Mouse (Mus musculus) intestine, postnatal 0 days (tissue): ENCODE measurements at regions not wholly inside any gene's neighbourhood (a gene's known extent, or its start where the extent isn't known, plus 50 kb on each side); places are given as distances from the start of the nearest gene placed in this dataset.

Source experiments
- ATAC-seq: fragments of 200-750 bp; cut with Nextera tagmentation; 2 replicates; pipeline ENCODE4 v1.8.0; 2017; ENCODE audit warnings: mild to moderate bottlenecking, moderate TSS enrichment, moderate library complexity
- H3K27ac ChIP-seq: fragments of 300-500 bp; sonication (generic); 2 replicates; pipeline ENCODE4 v1.5.1; 2014; ENCODE audit warnings: mild to moderate bottlenecking, low read depth, low read length, moderate library complexity
- H3K27me3 ChIP-seq: fragments of 300-500 bp; sonication (generic); replicated peaks from 2 replicates; pipeline ENCODE4 v1.6.1; 2014; ENCODE audit warnings: low read length, mixed read lengths; ENCODE audit not compliant: control insufficient read depth, insufficient read depth
- H3K36me3 ChIP-seq: fragments of 300-500 bp; sonication (generic); 2 replicates; pipeline ENCODE4 v1.6.1; 2014; ENCODE audit warnings: mild to moderate bottlenecking, moderate library complexity; ENCODE audit not compliant: control insufficient read depth, insufficient read depth
- H3K4me1 ChIP-seq: fragments of 300-500 bp; sonication (generic); replicated peaks from 2 replicates; pipeline ENCODE4 v1.6.1; 2014; ENCODE audit warnings: antibody characterized with exemption, low read length, mixed read lengths; ENCODE audit not compliant: control insufficient read depth, insufficient read depth
- H3K4me2 ChIP-seq: fragments of 300-500 bp; sonication (generic); replicated peaks from 2 replicates; pipeline ENCODE4 v1.6.1; 2014; ENCODE audit warnings: low read depth, mild to moderate bottlenecking, moderate library complexity
- H3K4me3 ChIP-seq: fragments of 300-500 bp; sonication (generic); 2 replicates; pipeline ENCODE4 v1.5.1; 2014; ENCODE audit warnings: low read depth, low read length
- H3K9ac ChIP-seq: fragments of 300-500 bp; sonication (generic); 2 replicates; pipeline ENCODE4 v1.6.1; 2014; ENCODE audit warnings: mild to moderate bottlenecking, low read depth, low read length
- H3K9me3 ChIP-seq: fragments of 300-500 bp; sonication (generic); 2 replicates; pipeline ENCODE4 v1.6.1; 2016; ENCODE audit warnings: mixed run types; ENCODE audit not compliant: control insufficient read depth
- CTCF ChIP-seq: sonication (generic); IDR thresholded peaks from 2 replicates; pipeline ENCODE4 v1.5.1; 2016; ENCODE audit warnings: low read depth, mild to moderate bottlenecking, control low read depth, antibody characterized with exemption, moderate library complexity
- WGBS: fragments of 180-500 bp; shearing (Covaris S2); extraction: QIAGEN DNeasy Blood & Tissue Kit; methylation state at CpG from one replicate; pipeline ENCODE4 v1.1.7; 2014; 5-methylcytosine and 5-hydroxymethylcytosine counted together

- Histone ChIP-seq H3K4me1 (no peaks in the 10 kb centered on the region), H3K9ac (no peak overlapping the region), H3K27ac (no peak overlapping the region), H3K36me3 (no peaks in the 10 kb centered on the region), H3K4me2 (no peak overlapping the region), H3K4me3 (no peak overlapping the region), H3K9me3 (no peaks in the 10 kb centered on the region), H3K27me3 (no peaks in the 10 kb centered on the region)
- 48% methylated on average over 6 of the region's 6 CpGs for WGBS
- no peak for ATAC-seq
- TF ChIP-seq CTCF, result no peak
Observed at GRCm38 (mm10) chr3:119938425-119938824, 154.2 kb upstream of the Ptbp2 start.

DNA sequence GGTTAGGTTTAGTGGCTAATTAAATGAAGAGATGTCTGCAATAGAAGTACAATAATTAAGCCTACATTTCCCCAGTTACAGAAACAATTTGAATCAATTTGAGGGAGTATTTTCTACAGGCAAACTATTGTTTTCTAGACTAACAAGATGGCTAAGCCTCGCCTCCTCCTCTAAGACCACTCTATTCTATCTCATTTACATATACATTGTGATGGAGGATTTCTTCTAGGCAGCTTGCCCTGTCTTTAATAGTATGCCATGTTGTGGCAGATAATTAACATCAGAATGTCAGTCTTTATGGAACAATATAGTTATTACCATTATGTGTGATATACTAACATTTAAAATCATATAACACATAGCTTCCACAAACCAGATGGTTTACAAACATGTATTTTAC lies 152.3 kb upstream of the Ptbp2 start:
- no peaks in the 10 kb centered on the region for H3K4me1 ChIP-seq
- no peaks in the 10 kb centered on the region for H3K36me3 ChIP-seq
- no peak overlapping the region for H3K4me2 ChIP-seq
- no peaks in the 10 kb centered on the region for H3K27me3 ChIP-seq
- no peaks in the 10 kb centered on the region for H3K9me3 ChIP-seq
- TF ChIP-seq CTCF, result no peak
- H3K27ac ChIP-seq, result no peak overlapping the region
- H3K4me3 ChIP-seq, result no peak overlapping the region
- no peak overlapping the region for H3K9ac ChIP-seq
- WGBS, result 90% methylated on average over 1 of the region's 1 CpGs
- no peak for ATAC-seq

- Histone ChIP-seq H3K4me3 (no peak overlapping the region), H3K9ac (no peak overlapping the region), H3K36me3 (no peaks in the 10 kb centered on the region), H3K4me2 (no peak overlapping the region), H3K4me1 (no peaks in the 10 kb centered on the region), H3K27ac (no peak overlapping the region), H3K9me3 (no peaks in the 10 kb centered on the region), H3K27me3 (no peaks in the 10 kb centered on the region)
- TF ChIP-seq CTCF, result no peak
- WGBS, result 46% methylated on average over 5 of the region's 5 CpGs
- no peak for ATAC-seq
Observed at GRCm38 (mm10) chr3:119933049-119933511, 148.8 kb upstream of the Ptbp2 start.

DNA sequence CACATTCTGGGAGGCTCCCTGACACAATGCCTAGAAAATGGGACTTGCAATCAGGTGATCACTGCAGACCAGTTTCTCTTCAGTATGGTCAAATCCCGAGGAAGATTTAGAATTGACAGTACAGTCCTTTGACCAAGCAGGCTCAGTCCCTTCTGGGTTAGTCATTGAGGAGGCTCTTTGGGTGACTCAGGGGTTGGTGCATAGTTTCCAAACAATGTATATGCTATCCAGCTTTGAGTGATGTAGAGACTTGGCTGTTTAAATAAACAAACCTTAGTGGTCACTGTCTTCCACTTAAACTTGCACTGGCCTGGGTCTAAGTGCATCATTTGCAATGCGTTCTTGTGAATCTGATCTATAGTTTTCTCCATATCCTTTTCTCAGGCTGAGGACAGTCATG lies 144.0 kb upstream of the Ptbp2 start:
- Histone ChIP-seq H3K9me3 (no peaks in the 10 kb centered on the region), H3K4me3 (no peak overlapping the region), H3K4me1 (no peaks in the 10 kb centered on the region), H3K4me2 (no peak overlapping the region), H3K27me3 (no peaks in the 10 kb centered on the region), H3K36me3 (no peaks in the 10 kb centered on the region), H3K27ac (no peak overlapping the region), H3K9ac (no peak overlapping the region)
- TF ChIP-seq CTCF, result no peak
- no peak for ATAC-seq
- 72% methylated on average over 2 of the region's 2 CpGs for WGBS

DNA sequence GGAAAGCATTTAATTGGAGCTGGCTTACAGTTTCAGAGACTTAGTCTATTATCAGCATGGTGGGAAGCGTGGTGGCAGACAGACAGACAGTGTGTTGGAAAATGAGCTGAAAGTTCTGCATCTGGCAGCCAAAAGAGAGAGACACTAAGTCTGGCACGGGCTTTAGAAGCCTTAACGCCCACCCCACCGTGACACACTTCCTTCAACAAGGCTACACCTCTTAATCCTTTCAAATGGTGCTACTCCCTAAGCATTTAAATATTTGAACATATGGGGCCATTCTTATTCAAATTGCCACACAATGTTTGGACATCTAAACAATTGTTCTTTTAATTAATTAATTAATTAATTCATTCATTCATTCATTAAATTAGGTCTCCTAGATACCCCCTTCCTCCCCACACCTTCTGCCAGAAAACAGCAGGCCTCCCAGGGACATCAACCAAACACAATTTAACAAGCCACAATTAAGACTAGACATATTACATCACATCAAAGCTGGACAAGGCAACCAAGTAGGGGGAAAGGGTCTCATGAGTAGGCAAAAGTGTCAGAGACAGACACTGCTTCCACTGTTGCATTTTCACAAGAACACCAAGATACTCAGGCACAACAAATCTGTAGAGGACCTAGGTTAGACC lies 135.4 kb upstream of the Ptbp2 start:
- Histone ChIP-seq H3K27me3 (no peaks in the 10 kb centered on the region), H3K9ac (no peak overlapping the region), H3K4me2 (no peak overlapping the region), H3K36me3 (no peaks in the 10 kb centered on the region), H3K4me1 (no peaks in the 10 kb centered on the region), H3K9me3 (no peaks in the 10 kb centered on the region), H3K27ac (no peak overlapping the region), H3K4me3 (no peak overlapping the region)
- no peak for ATAC-seq
- 82% methylated on average over 4 of the region's 4 CpGs for WGBS
- no peak for TF ChIP-seq CTCF

DNA sequence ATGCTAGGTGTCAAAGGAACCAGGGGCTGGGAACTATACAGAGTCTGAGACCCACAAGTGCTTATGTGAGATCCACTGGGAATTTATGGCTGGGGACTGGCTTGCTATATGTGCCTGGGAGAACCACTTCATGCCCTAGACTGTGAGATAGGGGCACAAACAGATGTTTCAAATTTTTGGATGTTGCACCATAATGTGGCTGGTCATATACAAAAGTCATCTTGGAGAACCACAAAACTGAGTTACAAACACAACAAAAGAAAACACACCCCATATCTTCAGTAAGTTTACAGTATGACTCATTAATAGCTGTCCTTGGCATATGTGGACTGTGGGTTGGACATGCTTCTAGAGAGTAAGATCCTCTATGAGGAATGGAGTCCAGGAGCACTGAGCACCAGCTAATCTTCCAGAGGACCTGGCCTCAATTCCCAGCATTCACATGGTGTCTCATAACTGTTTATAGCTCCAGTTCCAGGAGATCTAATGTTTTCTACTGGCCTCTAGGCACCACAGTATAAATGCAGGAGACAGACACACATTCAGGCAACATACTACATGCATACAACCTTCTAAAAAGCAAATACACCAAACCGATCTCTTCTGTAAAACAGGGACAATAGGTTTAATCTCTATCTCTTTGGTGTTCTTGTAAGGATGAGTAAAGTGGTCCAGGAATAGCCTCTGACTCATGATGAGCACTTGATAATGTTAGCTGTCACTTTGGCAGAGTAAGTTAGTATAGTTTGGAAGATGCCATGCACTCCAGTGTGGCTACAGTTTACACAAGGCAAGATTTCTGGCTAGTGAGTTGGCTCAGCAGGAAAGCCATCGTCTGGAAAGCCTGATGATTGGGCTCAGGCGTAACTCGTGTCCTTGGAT lies 132.0 kb upstream of the Ptbp2 start:
- TF ChIP-seq CTCF, result no peak
- 52% methylated on average over 4 of the region's 4 CpGs for WGBS
- no peak overlapping the region for H3K9ac ChIP-seq

More for the DNA sequence above, 132.0 kb upstream of the Ptbp2 start:
- H3K27ac ChIP-seq, result no peak overlapping the region
- no peak overlapping the region for H3K4me3 ChIP-seq
- H3K4me2 ChIP-seq, result no peak overlapping the region
- no peak for ATAC-seq
- H3K36me3 ChIP-seq, result no peaks in the 10 kb centered on the region
- H3K27me3 ChIP-seq, result no peaks in the 10 kb centered on the region
- H3K9me3 ChIP-seq, result no peaks in the 10 kb centered on the region
- H3K4me1 ChIP-seq, result no peaks in the 10 kb centered on the region
